Mouse (Mus musculus) testis, adult 2 months (tissue): Measurements from ENCODE around the gene Srpk2.

Experiments used
- CTCF ChIP-seq: fragments of 200-500 bp; IDR thresholded peaks from 2 replicates; pipeline ENCODE4 v1.5.1; 2012; ENCODE audit warnings: low read depth, mild to moderate bottlenecking, inconsistent platforms, low read length, moderate library complexity; ENCODE audit not compliant: control insufficient read depth, insufficient read depth, insufficient replicate concordance
- POLR2A ChIP-seq: fragments of 200-500 bp; IDR thresholded peaks from 2 replicates; pipeline ENCODE4 v1.6.1; 2012; ENCODE audit warnings: low read depth, mild to moderate bottlenecking, inconsistent platforms, low read length, moderate library complexity; ENCODE audit not compliant: control insufficient read depth

- TF ChIP-seq CTCF (no peak), POLR2A (no peak)
Observed at GRCm38 (mm10) chr5:23551687-23552086, 132.7 kb downstream of the Srpk2 start.
